Mouse (Mus musculus): Measurements from ENCODE around the gene Tbkbp1. TPM values are rescaled to one million over a fixed set of nuclear protein-coding genes. Genes with fewer than 3 reads are reported as not detected.

The Tbkbp1 gene
- total RNA-seq, 2 experiments from 2014 or later, result 0.23 TPM; not detected in 1

DNA sequence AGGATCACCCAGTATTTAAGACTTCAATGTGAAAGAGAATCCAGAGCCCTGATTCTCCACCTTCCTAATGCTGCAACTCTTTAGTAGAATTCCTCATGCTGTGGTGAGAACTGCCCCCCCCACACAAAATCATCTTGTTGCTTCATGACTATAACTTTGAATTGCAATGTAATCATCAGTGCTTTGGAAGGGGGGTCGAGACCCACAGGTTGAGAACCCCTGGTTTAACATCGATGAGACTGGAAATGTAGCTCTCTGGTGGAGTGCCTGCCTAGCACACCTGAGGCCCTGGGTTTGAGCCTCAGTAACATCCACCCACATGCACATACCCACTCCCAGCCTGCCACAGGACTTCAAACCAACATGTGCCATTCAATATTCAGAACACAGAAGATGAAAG lies 56.7 kb downstream of the Tbkbp1 start:
- ATAC-seq (replicated peaks; ENCODE audit: low FRiP score, low TSS enrichment, poor library complexity, severe bottlenecking), result no peak

DNA sequence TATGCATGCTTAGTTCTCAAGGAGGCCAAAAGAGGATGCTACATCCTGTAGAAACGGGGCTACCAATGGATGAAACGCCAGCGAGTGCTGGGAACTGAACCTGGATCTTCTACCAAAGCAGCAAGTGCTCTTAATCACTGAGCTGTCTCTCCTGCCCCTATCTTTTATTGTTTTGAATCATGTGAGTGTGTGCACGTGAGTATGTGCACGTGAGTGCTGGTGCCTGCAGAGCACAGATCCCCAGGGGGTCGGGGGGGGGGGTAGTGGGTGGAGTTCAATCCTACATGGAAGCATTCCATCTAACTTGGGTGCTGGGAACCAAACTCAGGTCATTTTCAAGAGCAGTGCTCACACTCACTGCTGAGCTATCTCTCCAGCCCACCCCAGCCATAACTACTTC lies 64.9 kb downstream of the Tbkbp1 start:
- no peak for ATAC-seq (replicated peaks; ENCODE audit: low FRiP score, low TSS enrichment, poor library complexity, severe bottlenecking)

Other genes starting within 250 kb of the Tbkbp1 start
- 31.9 and 56.8 TPM in 2 replicates for gene Cdk5rap3, start 235.0 kb downstream of the Tbkbp1 start, total RNA-seq (2014; fragmentation: Nextera tagmentation)
- 18.3 and 54.6 TPM in 2 replicates for gene Cdk5rap3, start 235.0 kb downstream of the Tbkbp1 start, total RNA-seq (2017)
- not detected in 2 replicates for gene Prr15l, start 223.4 kb downstream of the Tbkbp1 start, total RNA-seq (2014; fragmentation: Nextera tagmentation)
- not detected in 2 replicates for gene Prr15l, start 223.4 kb downstream of the Tbkbp1 start, total RNA-seq (2017)
- 13.7 and 18.5 TPM in 2 replicates for gene Pnpo, start 207.5 kb downstream of the Tbkbp1 start, total RNA-seq (2014; fragmentation: Nextera tagmentation)
- 25.9 and 29.0 TPM in 2 replicates for gene Pnpo, start 207.5 kb downstream of the Tbkbp1 start, total RNA-seq (2017)
- gene Sp2, start 168.5 kb downstream of the Tbkbp1 start, total RNA-seq (2014; fragmentation: Nextera tagmentation), result 15.5 and 16.1 TPM in 2 replicates
- gene Sp2, start 168.5 kb downstream of the Tbkbp1 start, total RNA-seq (2017), result 2.4 and 4.8 TPM in 2 replicates
- 0.28 TPM in 1 of 2 replicates, not detected in the other for gene Sp6, start 138.1 kb downstream of the Tbkbp1 start, total RNA-seq (2014; fragmentation: Nextera tagmentation)
- gene Sp6, start 138.1 kb downstream of the Tbkbp1 start, total RNA-seq (2017), result 0.38 TPM in 1 of 2 replicates, not detected in the other
- gene Scrn2, start 121.6 kb downstream of the Tbkbp1 start, total RNA-seq (2014; fragmentation: Nextera tagmentation), result 12.4 and 17.7 TPM in 2 replicates
- gene Scrn2, start 121.6 kb downstream of the Tbkbp1 start, total RNA-seq (2017), result 26.1 and 32.6 TPM in 2 replicates
- 1.7 TPM in 1 of 2 replicates, not detected in the other for gene Lrrc46, start 110.1 kb downstream of the Tbkbp1 start, total RNA-seq (2014; fragmentation: Nextera tagmentation)
- gene Lrrc46, start 110.1 kb downstream of the Tbkbp1 start, total RNA-seq (2017), result 0.11 TPM in 1 of 2 replicates, not detected in the other
- gene Mrpl10, start 109.9 kb downstream of the Tbkbp1 start, total RNA-seq (2014; fragmentation: Nextera tagmentation), result 38.6 and 49.6 TPM in 2 replicates
- gene Mrpl10, start 109.9 kb downstream of the Tbkbp1 start, total RNA-seq (2017), result 23.6 and 24.8 TPM in 2 replicates
- gene Osbpl7, start 100.9 kb downstream of the Tbkbp1 start, total RNA-seq (2014; fragmentation: Nextera tagmentation), result 14.2 and 15.0 TPM in 2 replicates
- 23.5 and 25.3 TPM in 2 replicates for gene Osbpl7, start 100.9 kb downstream of the Tbkbp1 start, total RNA-seq (2017)
- 0.96 and 1.9 TPM in 2 replicates for gene Tbx21, start 36.2 kb downstream of the Tbkbp1 start, total RNA-seq (2014; fragmentation: Nextera tagmentation)
- gene Tbx21, start 36.2 kb downstream of the Tbkbp1 start, total RNA-seq (2017), result 0.30 and 0.61 TPM in 2 replicates
- 185 and 196 TPM in 2 replicates for gene Kpnb1, start 36.4 kb upstream of the Tbkbp1 start, total RNA-seq (2014; fragmentation: Nextera tagmentation)
- 436 and 446 TPM in 2 replicates for gene Kpnb1, start 36.4 kb upstream of the Tbkbp1 start, total RNA-seq (2017)
- 32.5 and 34.5 TPM in 2 replicates for gene Npepps, start 129.1 kb upstream of the Tbkbp1 start, total RNA-seq (2014; fragmentation: Nextera tagmentation)
- 19.8 and 25.0 TPM in 2 replicates for gene Npepps, start 129.1 kb upstream of the Tbkbp1 start, total RNA-seq (2017)
- 38.2 and 48.4 TPM in 2 replicates for gene Mrpl45, start 164.2 kb upstream of the Tbkbp1 start, total RNA-seq (2014; fragmentation: Nextera tagmentation)
- 23.2 and 34.7 TPM in 2 replicates for gene Mrpl45, start 164.2 kb upstream of the Tbkbp1 start, total RNA-seq (2017)
- gene Gpr179, start 200.6 kb upstream of the Tbkbp1 start, total RNA-seq (2014; fragmentation: Nextera tagmentation), result 0.05 TPM in 1 of 2 replicates, not detected in the other
- not detected in 2 replicates for gene Gpr179, start 200.6 kb upstream of the Tbkbp1 start, total RNA-seq (2017)
- gene Socs7, start 211.1 kb upstream of the Tbkbp1 start, total RNA-seq (2014; fragmentation: Nextera tagmentation), result 6.0 and 15.8 TPM in 2 replicates
- 9.0 and 11.8 TPM in 2 replicates for gene Socs7, start 211.1 kb upstream of the Tbkbp1 start, total RNA-seq (2017)